26 mouse cellular contexts compared by ENCODE assay signal in genomic region chr6:137268592-137268991, GRCm38 (mm10).
"Had no signal": no experiment of that assay in that cellular context is flagged by ENCODE, and none has a peak within 500 bp of the region (broad histone marks: within the 10 kb centered on the region; RNA-seq: fewer than 3 reads in every experiment).

No protein-coding gene starts in this region.

- H3K9me3 ChIP-seq: heart, embryonic 13.5 days; heart, embryonic 15.5 days; hindbrain, embryonic 13.5 days; kidney, embryonic 15.5 days; limb, embryonic 13.5 days; limb, embryonic 15.5 days; liver, embryonic 12.5 days had no signal

- H3K9ac ChIP-seq: heart, embryonic 13.5 days; heart, embryonic 15.5 days; hindbrain, embryonic 13.5 days; kidney, embryonic 15.5 days; limb, embryonic 13.5 days; limb, embryonic 15.5 days; liver, embryonic 12.5 days; liver, embryonic 14.5 days had no signal

- H3K4me3 ChIP-seq: heart, adult 2 months; heart, embryonic 13.5 days; heart, embryonic 15.5 days; hindbrain, embryonic 13.5 days; kidney, embryonic 15.5 days; limb, embryonic 13.5 days; limb, embryonic 15.5 days; liver, embryonic 12.5 days had no signal

- H3K4me2 ChIP-seq: heart, embryonic 11.5 days; heart, embryonic 13.5 days; heart, embryonic 15.5 days; hindbrain, embryonic 13.5 days; kidney, embryonic 15.5 days; limb, embryonic 13.5 days; limb, embryonic 15.5 days; liver, embryonic 12.5 days had no signal

- H3K27ac ChIP-seq: heart, adult 2 months; heart, embryonic 13.5 days; heart, embryonic 15.5 days; kidney, embryonic 15.5 days; kidney, postnatal 0 days; limb, embryonic 13.5 days; limb, embryonic 15.5 days; liver, embryonic 12.5 days; liver, embryonic 14.5 days had no signal

- H3K27me3 ChIP-seq: heart, embryonic 13.5 days; heart, embryonic 15.5 days; hindbrain, embryonic 13.5 days; kidney, embryonic 15.5 days; limb, embryonic 13.5 days; limb, embryonic 15.5 days; liver, embryonic 12.5 days had no signal

- ATAC-seq: hindbrain, embryonic 16.5 days; intestine, embryonic 16.5 days; liver, embryonic 12.5 days had no signal

- H3K36me3 ChIP-seq: heart, embryonic 13.5 days; heart, embryonic 15.5 days; hindbrain, embryonic 13.5 days; kidney, embryonic 15.5 days; limb, embryonic 13.5 days; limb, embryonic 15.5 days; liver, embryonic 12.5 days had no signal

- H3K4me1 ChIP-seq: heart, embryonic 13.5 days; heart, embryonic 15.5 days; kidney, embryonic 15.5 days; limb, embryonic 13.5 days; limb, embryonic 15.5 days; liver, embryonic 12.5 days had no signal

- DNase-seq: gastrocnemius, postnatal 14 days; gastrocnemius, postnatal 36 days; heart, adult 11 months; heart, adult 2 months; heart, postnatal 14 days; heart, postnatal 36 days; kidney, adult 11 months; kidney, adult 2 months; kidney, adult 9 months; kidney, postnatal 14 days; kidney, postnatal 36 days; layer of hippocampus, adult 9-11 months; layer of hippocampus, postnatal 36 days; left cerebral cortex, postnatal 4 days had no signal
